Mouse (Mus musculus) liver, adult 2 months (tissue): ENCODE data around the gene Tcf7l1. TPM values are rescaled to one million over a fixed set of nuclear protein-coding genes. Genes with fewer than 3 reads are reported as not detected.
A peak's percentile ranks its signal among the peaks of the same experiment; 100 is the strongest.

Experiments used
- DNase-seq: peaks from one replicate; pipeline ENCODE4 v3.0.0-alpha.2; 2011; ENCODE audit warnings: low read depth, low spot score; ENCODE audit errors: extremely low read depth
- H3K27ac ChIP-seq: fragments of 200-500 bp; replicated peaks from 2 replicates; pipeline ENCODE4 v1.5.1; 2012; ENCODE audit warnings: low read depth, mild to moderate bottlenecking, control low read depth, inconsistent platforms, low read length; ENCODE audit not compliant: insufficient read depth
- H3K27me3 ChIP-seq: fragments of 200-500 bp; 2 replicates; pipeline ENCODE4 v1.6.1; 2012; ENCODE audit warnings: mild to moderate bottlenecking, moderate library complexity, low read length, inconsistent platforms; ENCODE audit not compliant: control insufficient read depth, insufficient read depth
- H3K36me3 ChIP-seq: fragments of 200-500 bp; 2 replicates; pipeline ENCODE4 v1.6.1; 2012; ENCODE audit warnings: low read length, inconsistent platforms; ENCODE audit not compliant: control insufficient read depth, insufficient read depth
- H3K4me1 ChIP-seq: fragments of 200-500 bp; 2 replicates; pipeline ENCODE4 v1.6.1; 2011; ENCODE audit warnings: low read length; ENCODE audit not compliant: control insufficient read depth, insufficient read depth
- H3K4me3 ChIP-seq: fragments of 200-500 bp; 2 replicates; pipeline ENCODE4 v1.5.1; 2011; ENCODE audit warnings: low read depth, mild to moderate bottlenecking, control low read depth, low read length, moderate library complexity; ENCODE audit not compliant: insufficient read depth
- H3K79me2 ChIP-seq: fragments of 200-500 bp; 2 replicates; pipeline ENCODE4 v1.6.1; 2012; ENCODE audit warnings: inconsistent platforms, mild to moderate bottlenecking, low read length, moderate library complexity; ENCODE audit not compliant: control insufficient read depth, insufficient read depth
- H3K9ac ChIP-seq: fragments of 200-500 bp; 2 replicates; pipeline ENCODE4 v1.6.1; 2012; ENCODE audit warnings: low read depth, mild to moderate bottlenecking, control low read depth, inconsistent platforms, low read length
- CTCF ChIP-seq: fragments of 200-500 bp; IDR thresholded peaks from 2 replicates; pipeline ENCODE4 v1.5.1; 2011; ENCODE audit warnings: low read depth, low read length, control low read depth
- POLR2A ChIP-seq: fragments of 200-500 bp; IDR thresholded peaks from 2 replicates; pipeline ENCODE4 v1.6.1; 2011; ENCODE audit warnings: low read length, control low read depth; ENCODE audit not compliant: insufficient read depth; ENCODE audit errors: extremely low read depth
- WGBS: fragments of 180-500 bp; shearing (Covaris S2); methylation state at CpG from one replicate; pipeline ENCODE4 v1.1.7; 2018; 5-methylcytosine and 5-hydroxymethylcytosine counted together
- polyA plus RNA-seq: library from polyadenylated mRNA; depleted of rRNA; stranded (reverse); fragments of >200 nt; gene quantifications from 2 replicates; pipeline ENCODE4 v1.2.3, GENCODE M21; 2012
- total RNA-seq: library from RNA; depleted of rRNA; stranded (reverse); fragments of >200 nt; gene quantifications from 2 replicates; pipeline ENCODE4 v1.2.3, GENCODE M21; 2014

Gene Tcf7l1
- total and polyA plus RNA-seq, 2 experiments = 0.92 to 6.9 TPM

GRCm38 (mm10) chr6:72630961-72631360 lies 158.1 kb downstream of the Tcf7l1 start:
- no peaks in the 10 kb centered on the region for H3K36me3 ChIP-seq
- DNase-seq = no peak
- H3K79me2 ChIP-seq = no peaks in the 10 kb centered on the region
- TF ChIP-seq POLR2A (no peak), CTCF (no peak)
- no peak overlapping the region for H3K4me3 ChIP-seq
- WGBS = 82% methylated on average over 14 of the region's 14 CpGs
- H3K27me3 ChIP-seq = no peaks in the 10 kb centered on the region
- peaks cover 16% of the 10 kb centered on the region for H3K4me1 ChIP-seq
- no peak overlapping the region; the same call in 1 of the 2 replicates for H3K27ac ChIP-seq
- no peak overlapping the region for H3K9ac ChIP-seq

GRCm38 (mm10) chr6:72630370-72630769 lies 158.7 kb downstream of the Tcf7l1 start:
- peak; percentile 99 for DNase-seq
- TF ChIP-seq CTCF (no peak), POLR2A (no peak)
- WGBS = 31% methylated on average over 2 of the region's 2 CpGs
- H3K9ac ChIP-seq = no peak overlapping the region
- no peak overlapping the region for H3K4me3 ChIP-seq
- H3K27ac ChIP-seq = peak overlapping the region; percentile 66
- no peaks in the 10 kb centered on the region for H3K79me2 ChIP-seq
- H3K27me3 ChIP-seq = no peaks in the 10 kb centered on the region
- no peaks in the 10 kb centered on the region for H3K36me3 ChIP-seq
- peaks cover 16% of the 10 kb centered on the region for H3K4me1 ChIP-seq

- WGBS = 84% methylated on average over 16 of the region's 16 CpGs
- Histone ChIP-seq H3K4me3 (no peak overlapping the region), H3K36me3 (no peaks in the 10 kb centered on the region), H3K9ac (no peak overlapping the region), H3K27me3 (no peaks in the 10 kb centered on the region), H3K79me2 (no peaks in the 10 kb centered on the region), H3K4me1 (peaks cover 26% of the 10 kb centered on the region), H3K27ac (no peak overlapping the region)
- TF ChIP-seq CTCF (no peak), POLR2A (no peak)
- DNase-seq = peak; percentile 73
These were observed 161.8 kb downstream of the Tcf7l1 start for GRCm38 (mm10) chr6:72627276-72627675.

GRCm38 (mm10) chr6:72626391-72626790 lies 162.7 kb downstream of the Tcf7l1 start:
- Histone ChIP-seq H3K36me3 (no peaks in the 10 kb centered on the region), H3K27me3 (no peaks in the 10 kb centered on the region), H3K9ac (no peak overlapping the region), H3K4me3 (no peak overlapping the region), H3K79me2 (no peaks in the 10 kb centered on the region), H3K4me1 (peaks cover 29% of the 10 kb centered on the region), H3K27ac (peak overlapping the region; percentile 41)
- DNase-seq = no peak
- WGBS = 43% methylated on average over 7 of the region's 7 CpGs
- no peak for TF ChIP-seq CTCF
- no peak for TF ChIP-seq POLR2A

- TF ChIP-seq CTCF = no peak
- H3K9ac ChIP-seq = no peak overlapping the region
- no peaks in the 10 kb centered on the region for H3K36me3 ChIP-seq
- peak; percentile 96 for DNase-seq
- no peaks in the 10 kb centered on the region for H3K79me2 ChIP-seq
- 63% methylated on average over 8 of the region's 8 CpGs for WGBS
- H3K4me1 ChIP-seq = peaks cover 31% of the 10 kb centered on the region
- peak overlapping the region; percentile 68 for H3K27ac ChIP-seq
- no peaks in the 10 kb centered on the region for H3K27me3 ChIP-seq
- no peak overlapping the region for H3K4me3 ChIP-seq
These were observed 165.2 kb downstream of the Tcf7l1 start for GRCm38 (mm10) chr6:72623661-72624402.

- 20% methylated on average over 3 of the region's 3 CpGs for WGBS
- Histone ChIP-seq H3K27me3 (no peaks in the 10 kb centered on the region), H3K4me1 (peaks cover 35% of the 10 kb centered on the region), H3K27ac (no peak overlapping the region), H3K79me2 (no peaks in the 10 kb centered on the region), H3K9ac (no peak overlapping the region), H3K36me3 (no peaks in the 10 kb centered on the region), H3K4me3 (no peak overlapping the region)
- DNase-seq = peak; percentile 88
- TF ChIP-seq POLR2A (no peak), CTCF (no peak)
These were observed 166.1 kb downstream of the Tcf7l1 start for GRCm38 (mm10) chr6:72622917-72623316.
